Mouse (Mus musculus) liver, adult 2 months (tissue): ENCODE data around the gene Gxylt2. TPM values are rescaled to one million over a fixed set of nuclear protein-coding genes. Genes with fewer than 3 reads are reported as not detected.

ENCODE experiments used
- DNase-seq: peaks from one replicate; pipeline ENCODE4 v3.0.0-alpha.2; 2011; ENCODE audit warnings: low read depth, low spot score; ENCODE audit errors: extremely low read depth
- H3K27ac ChIP-seq: fragments of 200-500 bp; replicated peaks from 2 replicates; pipeline ENCODE4 v1.5.1; 2012; ENCODE audit warnings: low read depth, mild to moderate bottlenecking, control low read depth, inconsistent platforms, low read length; ENCODE audit not compliant: insufficient read depth
- H3K27me3 ChIP-seq: fragments of 200-500 bp; 2 replicates; pipeline ENCODE4 v1.6.1; 2012; ENCODE audit warnings: mild to moderate bottlenecking, moderate library complexity, low read length, inconsistent platforms; ENCODE audit not compliant: control insufficient read depth, insufficient read depth
- H3K36me3 ChIP-seq: fragments of 200-500 bp; 2 replicates; pipeline ENCODE4 v1.6.1; 2012; ENCODE audit warnings: low read length, inconsistent platforms; ENCODE audit not compliant: control insufficient read depth, insufficient read depth
- H3K4me1 ChIP-seq: fragments of 200-500 bp; 2 replicates; pipeline ENCODE4 v1.6.1; 2011; ENCODE audit warnings: low read length; ENCODE audit not compliant: control insufficient read depth, insufficient read depth
- H3K4me3 ChIP-seq: fragments of 200-500 bp; 2 replicates; pipeline ENCODE4 v1.5.1; 2011; ENCODE audit warnings: low read depth, mild to moderate bottlenecking, control low read depth, low read length, moderate library complexity; ENCODE audit not compliant: insufficient read depth
- H3K79me2 ChIP-seq: fragments of 200-500 bp; 2 replicates; pipeline ENCODE4 v1.6.1; 2012; ENCODE audit warnings: inconsistent platforms, mild to moderate bottlenecking, low read length, moderate library complexity; ENCODE audit not compliant: control insufficient read depth, insufficient read depth
- H3K9ac ChIP-seq: fragments of 200-500 bp; 2 replicates; pipeline ENCODE4 v1.6.1; 2012; ENCODE audit warnings: low read depth, mild to moderate bottlenecking, control low read depth, inconsistent platforms, low read length
- CTCF ChIP-seq: fragments of 200-500 bp; IDR thresholded peaks from 2 replicates; pipeline ENCODE4 v1.5.1; 2011; ENCODE audit warnings: low read depth, low read length, control low read depth
- POLR2A ChIP-seq: fragments of 200-500 bp; IDR thresholded peaks from 2 replicates; pipeline ENCODE4 v1.6.1; 2011; ENCODE audit warnings: low read length, control low read depth; ENCODE audit not compliant: insufficient read depth; ENCODE audit errors: extremely low read depth
- WGBS: fragments of 180-500 bp; shearing (Covaris S2); methylation state at CpG from one replicate; pipeline ENCODE4 v1.1.7; 2018; 5-methylcytosine and 5-hydroxymethylcytosine counted together
- polyA plus RNA-seq: library from polyadenylated mRNA; depleted of rRNA; stranded (reverse); fragments of >200 nt; gene quantifications from 2 replicates; pipeline ENCODE4 v1.2.3, GENCODE M21; 2012
- total RNA-seq: library from RNA; depleted of rRNA; stranded (reverse); fragments of >200 nt; gene quantifications from 2 replicates; pipeline ENCODE4 v1.2.3, GENCODE M21; 2014

Gene Gxylt2
- total and polyA plus RNA-seq, 2 experiments: under 0.01 TPM; not detected in 1

DNA sequence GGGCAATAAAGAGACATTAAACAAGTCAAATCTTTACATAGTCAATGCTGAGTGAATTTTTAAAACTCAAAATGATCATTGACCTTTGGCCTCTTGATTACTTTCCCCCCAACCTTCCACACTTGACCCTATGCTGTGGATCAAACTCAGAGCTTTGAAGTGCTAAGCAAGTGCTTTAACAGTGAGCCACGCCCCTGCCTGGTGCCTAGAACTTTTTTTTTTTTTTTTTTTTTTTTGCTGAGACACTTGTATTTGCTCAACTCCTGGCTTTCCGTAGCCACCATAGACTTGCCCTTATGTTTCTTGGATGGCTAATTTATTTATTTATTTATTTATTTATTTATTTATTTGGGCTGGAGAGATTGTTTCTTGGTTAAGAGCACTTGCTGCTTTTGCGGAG lies 98.7 kb downstream of the Gxylt2 start:
- DNase-seq: no peak
- no peak for TF ChIP-seq POLR2A
- H3K9ac ChIP-seq: no peak overlapping the region
- H3K79me2 ChIP-seq: no peaks in the 10 kb centered on the region
- H3K4me3 ChIP-seq: no peak overlapping the region
- H3K4me1 ChIP-seq: no peaks in the 10 kb centered on the region
- no peak overlapping the region for H3K27ac ChIP-seq
- H3K27me3 ChIP-seq: no peaks in the 10 kb centered on the region
- 83% methylated on average over 3 of the region's 3 CpGs for WGBS
- no peaks in the 10 kb centered on the region for H3K36me3 ChIP-seq

DNA sequence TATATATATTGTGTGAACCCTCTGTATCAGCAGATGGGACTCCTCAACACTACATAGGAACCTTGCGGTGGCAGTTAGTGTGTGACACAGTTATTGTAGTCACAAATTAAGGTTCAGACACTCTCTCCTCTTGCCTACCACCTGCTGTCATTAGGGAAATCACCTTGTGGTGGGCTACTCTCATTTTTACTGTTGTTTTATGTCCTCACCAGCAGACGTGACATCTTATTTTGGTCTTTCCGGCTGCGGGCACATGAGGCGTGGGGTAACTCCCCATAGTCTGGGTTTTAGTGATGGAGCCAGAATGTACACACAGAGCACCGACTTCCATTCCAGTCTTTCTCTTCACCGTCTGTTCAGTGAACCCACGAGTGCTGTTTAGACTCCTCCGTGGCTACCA lies 102.7 kb downstream of the Gxylt2 start:
- H3K9ac ChIP-seq: no peak overlapping the region
- no peak overlapping the region for H3K27ac ChIP-seq
- H3K79me2 ChIP-seq: no peaks in the 10 kb centered on the region
- no peaks in the 10 kb centered on the region for H3K27me3 ChIP-seq
- DNase-seq: no peak
- H3K4me1 ChIP-seq: no peaks in the 10 kb centered on the region
- TF ChIP-seq POLR2A (no peak), CTCF (no peak)
- H3K4me3 ChIP-seq: no peak overlapping the region
- WGBS: 95% methylated on average over 9 of the region's 9 CpGs
- no peaks in the 10 kb centered on the region for H3K36me3 ChIP-seq

DNA sequence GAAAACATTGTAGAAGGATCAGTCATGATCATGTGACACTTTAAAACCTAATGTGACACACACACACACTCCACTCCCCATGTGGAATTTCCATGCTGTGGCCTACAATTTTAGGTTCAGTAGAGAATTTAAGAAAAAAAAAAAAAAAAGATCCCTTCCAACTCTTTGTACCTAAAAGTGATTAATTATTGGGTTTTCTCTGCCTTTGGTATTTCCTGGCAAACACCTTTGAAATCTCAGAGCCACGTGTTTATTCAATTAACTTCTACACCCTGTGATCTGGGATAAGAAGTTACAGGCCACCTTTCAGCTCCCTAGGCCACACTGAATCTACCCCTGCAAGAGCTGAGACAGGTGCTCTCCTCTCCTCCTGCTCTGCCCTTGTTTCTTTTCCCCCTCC lies 103.2 kb downstream of the Gxylt2 start:
- no peak for DNase-seq
- Histone ChIP-seq H3K4me3 (no peak overlapping the region), H3K36me3 (no peaks in the 10 kb centered on the region), H3K79me2 (no peaks in the 10 kb centered on the region), H3K27me3 (no peaks in the 10 kb centered on the region), H3K27ac (no peak overlapping the region), H3K9ac (no peak overlapping the region), H3K4me1 (no peaks in the 10 kb centered on the region)
- 56% methylated on average over 1 of the region's 1 CpGs for WGBS
- no peak for TF ChIP-seq CTCF
- no peak for TF ChIP-seq POLR2A

DNA sequence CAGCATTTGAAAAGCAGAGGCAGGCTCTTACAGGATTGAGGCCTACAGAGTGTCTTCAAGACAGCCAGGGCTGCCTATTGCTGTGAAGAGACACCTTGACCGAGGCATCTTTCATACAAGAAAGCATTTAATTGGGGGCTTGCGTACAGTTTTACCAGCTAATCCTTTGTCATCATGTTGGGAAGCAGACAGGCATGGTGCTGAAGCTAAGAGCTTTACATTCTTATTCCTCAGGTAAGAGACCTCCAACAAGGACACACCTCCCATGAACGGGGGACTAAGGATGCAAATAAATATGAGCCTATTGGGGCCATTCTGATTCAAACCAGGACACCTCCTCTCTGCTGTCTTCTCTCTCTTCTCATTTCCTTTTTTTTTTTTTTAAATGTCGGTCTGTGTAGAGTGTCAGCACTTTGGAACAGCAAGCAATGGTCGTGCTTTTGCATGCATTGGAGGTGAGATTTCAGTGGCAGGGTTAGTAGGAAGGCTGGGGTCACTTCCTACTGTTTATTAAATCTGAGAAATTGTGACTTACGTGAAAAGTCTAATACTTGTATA lies 103.8 kb downstream of the Gxylt2 start:
- H3K4me1 ChIP-seq: no peaks in the 10 kb centered on the region
- H3K27me3 ChIP-seq: no peaks in the 10 kb centered on the region
- TF ChIP-seq CTCF (no peak), POLR2A (no peak)
- no peaks in the 10 kb centered on the region for H3K79me2 ChIP-seq
- no peak overlapping the region for H3K27ac ChIP-seq
- no peak for DNase-seq
- no peaks in the 10 kb centered on the region for H3K36me3 ChIP-seq
- H3K9ac ChIP-seq: no peak overlapping the region
- WGBS: 86% methylated on average over 6 of the region's 6 CpGs
- no peak overlapping the region for H3K4me3 ChIP-seq

DNA sequence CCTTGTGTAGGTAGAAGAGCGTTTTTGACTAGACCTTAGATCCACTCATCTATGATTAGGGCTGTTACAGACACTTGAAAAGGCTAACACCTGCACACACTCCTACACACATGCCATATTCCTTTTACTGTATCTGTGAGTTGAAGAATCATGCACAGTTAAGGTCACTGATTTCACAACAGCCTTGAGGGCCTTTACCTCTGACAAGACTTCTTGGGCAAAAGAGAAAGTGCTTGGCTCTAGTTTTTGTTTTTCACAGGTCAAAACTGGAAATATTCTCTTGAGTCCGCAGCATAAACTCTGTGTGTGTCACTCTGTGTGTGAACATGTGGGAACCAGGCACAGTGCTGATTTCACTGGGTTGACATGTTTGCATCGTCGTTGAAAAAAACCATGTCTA lies 105.6 kb downstream of the Gxylt2 start:
- Histone ChIP-seq H3K9ac (no peak overlapping the region), H3K79me2 (no peaks in the 10 kb centered on the region), H3K4me1 (no peaks in the 10 kb centered on the region), H3K27ac (no peak overlapping the region), H3K27me3 (no peaks in the 10 kb centered on the region), H3K4me3 (no peak overlapping the region), H3K36me3 (no peaks in the 10 kb centered on the region)
- no peak for DNase-seq
- 87% methylated on average over 4 of the region's 4 CpGs for WGBS
- TF ChIP-seq POLR2A (no peak), CTCF (no peak)

DNA sequence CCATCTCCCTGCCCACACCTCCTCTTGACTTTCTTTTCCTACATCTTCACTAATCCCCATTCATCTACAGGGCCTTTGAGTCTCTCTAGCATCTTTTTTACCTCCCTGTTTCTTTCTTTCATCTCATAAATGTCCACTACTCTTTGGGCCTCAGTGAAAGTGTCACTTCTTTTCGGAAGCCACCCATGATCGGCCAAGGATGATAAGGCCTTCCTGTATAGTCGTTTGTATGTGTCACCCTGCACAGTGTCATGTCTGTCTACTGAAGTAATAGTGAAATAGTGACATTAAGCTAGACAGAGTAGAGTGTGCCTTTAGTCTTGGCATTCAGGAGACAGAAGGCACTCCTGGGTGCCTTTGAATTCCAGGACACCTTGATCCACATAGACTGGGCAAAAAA lies 107.2 kb downstream of the Gxylt2 start:
- H3K27ac ChIP-seq: no peak overlapping the region
- no peaks in the 10 kb centered on the region for H3K36me3 ChIP-seq
- H3K79me2 ChIP-seq: no peaks in the 10 kb centered on the region
- no peak for DNase-seq
- TF ChIP-seq CTCF (no peak), POLR2A (no peak)
- no peak overlapping the region for H3K4me3 ChIP-seq
- WGBS: 74% methylated on average over 3 of the region's 3 CpGs
- H3K4me1 ChIP-seq: no peaks in the 10 kb centered on the region
- H3K27me3 ChIP-seq: no peaks in the 10 kb centered on the region
- H3K9ac ChIP-seq: no peak overlapping the region
